Mouse (Mus musculus) testis, adult 2 months (tissue): Measurements from ENCODE around the gene Cds1.

Source experiments
- CTCF ChIP-seq: fragments of 200-500 bp; IDR thresholded peaks from 2 replicates; pipeline ENCODE4 v1.5.1; 2012; ENCODE audit warnings: low read depth, mild to moderate bottlenecking, inconsistent platforms, low read length, moderate library complexity; ENCODE audit not compliant: control insufficient read depth, insufficient read depth, insufficient replicate concordance
- POLR2A ChIP-seq: fragments of 200-500 bp; IDR thresholded peaks from 2 replicates; pipeline ENCODE4 v1.6.1; 2012; ENCODE audit warnings: low read depth, mild to moderate bottlenecking, inconsistent platforms, low read length, moderate library complexity; ENCODE audit not compliant: control insufficient read depth

- TF ChIP-seq POLR2A (no peak), CTCF (no peak)
Observed at GRCm38 (mm10) chr5:101825111-101825911, 60.4 kb downstream of the Cds1 start.
